Mouse (Mus musculus) stomach, postnatal 0 days (tissue): ENCODE measurements around the gene Actn1. TPM values are rescaled to one million over a fixed set of nuclear protein-coding genes. Genes with fewer than 3 reads are reported as not detected.
A peak's percentile ranks its signal among the peaks of the same experiment; 100 is the strongest.

Experiments
- ATAC-seq: fragments of 200-750 bp; cut with Nextera tagmentation; 2 replicates; pipeline ENCODE4 v1.8.0; 2017; ENCODE audit not compliant: low FRiP score, low TSS enrichment
- DNase-seq: peaks from one replicate; pipeline ENCODE4 v3.0.0-alpha.2; 2016; ENCODE audit warnings: low spot score
- H3K27ac ChIP-seq: fragments of 300-500 bp; sonication (generic); replicated peaks from 2 replicates; pipeline ENCODE4 v1.5.1; 2014; ENCODE audit warnings: mild to moderate bottlenecking, control low read depth
- H3K27me3 ChIP-seq: fragments of 300-500 bp; sonication (generic); 2 replicates; pipeline ENCODE4 v1.6.1; 2014; ENCODE audit warnings: low read length; ENCODE audit not compliant: control insufficient read depth, insufficient read depth
- H3K36me3 ChIP-seq: fragments of 300-500 bp; sonication (generic); 2 replicates; pipeline ENCODE4 v1.6.1; 2014; ENCODE audit warnings: low read length, mixed read lengths; ENCODE audit not compliant: control insufficient read depth, insufficient read depth
- H3K4me1 ChIP-seq: fragments of 300-500 bp; sonication (generic); replicated peaks from 2 replicates; pipeline ENCODE4 v1.6.1; 2014; ENCODE audit warnings: antibody characterized with exemption; ENCODE audit not compliant: control insufficient read depth, insufficient read depth
- H3K4me2 ChIP-seq: fragments of 300-500 bp; sonication (generic); replicated peaks from 2 replicates; pipeline ENCODE4 v1.6.1; 2014; ENCODE audit warnings: low read depth, mild to moderate bottlenecking, control low read depth, moderate library complexity
- H3K4me3 ChIP-seq: fragments of 300-500 bp; sonication (generic); 2 replicates; pipeline ENCODE4 v1.5.1; 2014; ENCODE audit warnings: low read depth, low read length, control low read depth
- H3K9ac ChIP-seq: fragments of 300-500 bp; sonication (generic); 2 replicates; pipeline ENCODE4 v1.6.1; 2014; ENCODE audit warnings: mild to moderate bottlenecking, low read length, control low read depth, mixed read lengths
- H3K9me3 ChIP-seq: fragments of 300-500 bp; sonication (generic); 2 replicates; pipeline ENCODE4 v1.6.1; 2016; ENCODE audit warnings: low read length; ENCODE audit not compliant: control insufficient read depth
- CTCF ChIP-seq: IDR thresholded peaks from 2 replicates; pipeline ENCODE4 v1.5.1; 2016; ENCODE audit warnings: antibody characterized with exemption, low read depth, mild to moderate bottlenecking, moderate library complexity
- EP300 ChIP-seq: optimal IDR thresholded peaks from 2 replicates; pipeline ENCODE3; 2016; ENCODE audit warnings: antibody characterized with exemption
- WGBS: fragments of 180-500 bp; shearing (Covaris S2); extraction: QIAGEN DNeasy Blood & Tissue Kit; methylation state at CpG from one replicate; pipeline ENCODE4 v1.1.7; 2014; 5-methylcytosine and 5-hydroxymethylcytosine counted together
- polyA plus RNA-seq: library from polyadenylated mRNA; unstranded; fragments of >200 nt; fragmentation: Nextera tagmentation; extraction: Ambion mirVana; gene quantifications from 2 replicates; pipeline ENCODE4 v1.2.1, GENCODE M21; 2015

The Actn1 gene
- polyA plus RNA-seq, 1 experiment from 2014 or later: 36.8 TPM

DNA sequence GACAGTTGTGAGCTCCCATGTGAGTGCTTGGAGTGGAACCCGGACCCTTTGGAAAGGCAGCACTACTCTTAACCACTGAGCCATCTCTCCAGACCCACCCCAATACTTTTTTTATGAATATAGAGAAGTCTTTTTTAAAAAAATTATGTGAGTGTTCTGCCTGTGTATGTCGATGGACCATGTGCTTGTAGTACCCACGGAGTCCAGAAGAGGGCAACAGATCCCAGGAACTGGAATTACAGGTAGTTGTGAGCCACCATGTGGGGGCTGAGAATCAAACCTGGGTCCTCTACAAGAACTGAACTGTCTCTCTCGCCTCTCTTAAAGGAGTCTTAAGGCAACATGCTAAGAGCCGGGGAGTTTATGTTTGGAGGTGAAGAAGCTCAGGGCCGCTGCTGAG is 108.3 kb downstream of the Actn1 start:
- no peaks in the 10 kb centered on the region for H3K9me3 ChIP-seq
- no peak for TF ChIP-seq EP300
- peak; percentile 50 for TF ChIP-seq CTCF
- no peak overlapping the region for H3K4me3 ChIP-seq
- no peak overlapping the region for H3K9ac ChIP-seq
- DNase-seq (no peak), ATAC-seq (no peak)
- H3K27me3 ChIP-seq: no peaks in the 10 kb centered on the region
- no peaks in the 10 kb centered on the region for H3K4me1 ChIP-seq
- no peaks in the 10 kb centered on the region for H3K36me3 ChIP-seq
- no peak overlapping the region for H3K4me2 ChIP-seq
- no peak overlapping the region for H3K27ac ChIP-seq
- WGBS: 91% methylated on average over 6 of the region's 6 CpGs

DNA sequence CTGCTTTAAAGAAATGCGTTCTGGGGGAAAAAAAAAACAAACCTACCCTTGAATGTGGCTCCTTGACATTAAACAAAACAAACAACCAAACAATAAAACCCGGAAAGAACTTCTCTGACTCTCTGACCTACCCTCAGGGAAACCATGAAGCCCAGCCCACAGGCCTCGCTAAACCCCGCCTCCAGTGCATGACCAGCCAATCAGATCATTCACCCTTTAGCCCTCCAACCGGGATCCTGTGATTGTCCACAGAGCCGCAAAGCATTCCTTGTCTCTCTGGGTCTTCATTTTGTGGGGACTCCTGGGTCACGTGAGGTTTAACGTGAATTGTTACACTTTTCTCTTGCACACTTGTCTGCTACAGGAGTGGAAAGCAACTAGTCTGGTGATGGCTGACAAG is 109.5 kb downstream of the Actn1 start:
- H3K27me3 ChIP-seq: no peaks in the 10 kb centered on the region
- WGBS: 45% methylated on average over 8 of the region's 8 CpGs
- no peak overlapping the region for H3K4me2 ChIP-seq
- no peak for TF ChIP-seq EP300
- no peak for TF ChIP-seq CTCF
- no peaks in the 10 kb centered on the region for H3K9me3 ChIP-seq
- H3K9ac ChIP-seq: no peak overlapping the region
- no peak overlapping the region for H3K27ac ChIP-seq
- no peak overlapping the region for H3K4me3 ChIP-seq
- H3K4me1 ChIP-seq: no peaks in the 10 kb centered on the region
- DNase-seq (peak; percentile 64), ATAC-seq (no peak)
- H3K36me3 ChIP-seq: no peaks in the 10 kb centered on the region

DNA sequence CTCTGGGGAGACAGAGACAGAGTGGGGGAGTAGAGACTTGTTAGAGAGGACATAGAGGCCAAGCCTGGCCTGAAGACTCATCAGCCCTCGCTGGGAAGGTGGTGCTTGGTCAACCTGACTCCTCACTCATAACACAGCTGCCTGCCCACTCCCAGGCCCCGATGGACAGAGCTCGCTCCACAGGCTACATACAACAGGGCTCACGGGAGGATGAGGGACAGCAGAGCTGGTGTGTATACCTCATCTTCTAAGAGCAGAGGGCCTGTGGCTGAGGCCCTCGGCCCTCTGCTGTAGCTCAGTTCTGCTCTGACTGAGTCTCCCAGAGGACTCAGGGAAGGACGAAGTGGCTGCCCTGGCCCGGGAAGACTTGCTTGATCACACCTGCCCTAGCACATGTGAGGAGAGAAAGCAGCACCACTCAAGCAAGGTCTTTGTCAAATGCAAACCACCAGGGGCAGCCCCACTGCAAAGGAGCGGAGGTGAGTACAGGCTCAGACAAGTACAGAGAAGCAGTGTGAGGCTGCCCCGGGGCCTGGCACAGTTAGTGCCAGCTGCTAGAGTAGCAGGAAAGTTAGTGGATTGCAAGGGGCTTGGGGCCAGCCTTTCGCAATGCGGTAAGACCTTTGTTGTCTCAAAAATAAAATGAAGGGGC is 112.5 kb downstream of the Actn1 start:
- 69% methylated on average over 11 of the region's 11 CpGs for WGBS
- ATAC-seq: no peak
- H3K4me2 ChIP-seq: no peak overlapping the region
- no peaks in the 10 kb centered on the region for H3K9me3 ChIP-seq
- no peaks in the 10 kb centered on the region for H3K4me1 ChIP-seq
- no peaks in the 10 kb centered on the region for H3K36me3 ChIP-seq
- no peak overlapping the region for H3K4me3 ChIP-seq
- peak overlapping the region; percentile 80 for H3K27ac ChIP-seq
- H3K9ac ChIP-seq: no peak overlapping the region
- peak; percentile 31; the same call in 1 of the 2 replicates for TF ChIP-seq CTCF
- no peak for TF ChIP-seq EP300
- DNase-seq: no peak
- no peaks in the 10 kb centered on the region for H3K27me3 ChIP-seq

DNA sequence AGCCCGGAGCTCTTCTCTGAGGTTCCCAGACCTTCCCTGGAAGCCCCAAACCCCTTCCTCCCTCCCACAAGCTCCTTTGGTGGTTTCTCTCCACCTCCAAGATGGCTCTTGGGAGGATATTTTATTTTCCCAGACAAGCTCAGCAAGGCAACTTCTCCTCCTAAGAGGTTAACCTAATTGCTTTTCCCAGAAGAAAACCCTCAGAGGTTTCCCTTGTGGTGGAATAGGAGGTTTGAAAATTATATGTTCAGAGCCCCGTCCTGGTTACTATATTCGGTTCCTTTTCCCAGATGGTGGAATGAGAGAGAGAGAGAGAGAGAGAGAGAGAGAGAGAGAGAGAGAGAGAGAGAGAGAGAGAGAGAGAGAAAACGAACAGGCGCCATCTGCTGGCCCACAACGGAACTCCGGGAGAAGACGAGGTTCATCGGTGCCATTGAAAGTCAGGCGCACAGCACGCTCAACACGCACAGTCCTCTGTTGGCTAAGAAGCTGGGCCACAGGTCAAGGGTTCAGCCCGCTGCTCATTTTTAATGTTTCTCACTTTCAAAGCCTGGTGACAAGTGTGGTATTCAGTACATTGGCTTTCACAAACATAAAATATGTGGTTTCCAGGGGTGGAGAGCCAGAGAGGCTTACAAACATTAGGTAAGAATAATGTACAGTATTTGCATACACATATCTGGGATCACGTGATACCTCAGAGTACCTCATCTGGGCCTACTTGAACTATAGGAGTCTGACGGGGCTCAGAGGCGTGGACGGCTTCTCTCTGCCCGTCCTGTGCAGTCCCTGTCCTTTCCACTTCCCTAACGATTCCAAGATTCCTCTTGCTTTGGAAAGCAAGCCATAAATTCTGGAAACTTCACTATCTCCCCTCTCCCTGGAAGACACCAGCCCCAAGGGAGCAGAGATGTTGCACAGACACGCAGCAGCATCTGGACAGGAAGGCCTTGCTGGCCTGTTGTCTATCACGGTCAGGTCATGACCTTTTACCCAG is 113.6 kb downstream of the Actn1 start:
- no peak for TF ChIP-seq EP300
- TF ChIP-seq CTCF: peak; percentile 83
- peak overlapping the region; percentile 63 for H3K27ac ChIP-seq
- DNase-seq (peak; percentile 87), ATAC-seq (peak; percentile 70)
- H3K36me3 ChIP-seq: no peaks in the 10 kb centered on the region
- H3K27me3 ChIP-seq: no peaks in the 10 kb centered on the region
- 27% methylated on average over 21 of the region's 21 CpGs for WGBS
- no peaks in the 10 kb centered on the region for H3K4me1 ChIP-seq
- no peak overlapping the region for H3K4me2 ChIP-seq
- H3K4me3 ChIP-seq: no peak overlapping the region
- H3K9ac ChIP-seq: no peak overlapping the region
- H3K9me3 ChIP-seq: no peaks in the 10 kb centered on the region

DNA sequence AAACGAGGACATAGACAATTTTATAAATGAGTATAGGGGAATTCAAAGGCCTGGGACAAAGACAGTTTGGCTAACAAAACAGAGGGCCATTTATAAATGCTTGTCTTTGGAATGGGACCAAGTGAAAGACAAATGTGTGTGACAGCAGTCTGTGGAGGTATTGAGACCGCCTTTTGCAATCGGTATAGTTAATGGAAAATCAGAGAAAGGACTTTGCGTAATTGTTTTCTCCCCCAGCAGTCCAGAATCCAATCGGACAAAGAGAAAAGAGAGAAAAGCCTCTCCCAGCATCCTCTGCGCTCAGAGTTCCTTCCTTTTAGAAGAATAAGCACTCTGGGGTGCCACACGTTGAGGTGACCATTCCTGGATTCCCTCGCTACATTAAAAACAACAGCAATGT is 114.8 kb downstream of the Actn1 start:
- Histone ChIP-seq H3K4me3 (no peak overlapping the region), H3K27me3 (no peaks in the 10 kb centered on the region), H3K4me2 (no peak overlapping the region), H3K27ac (no peak overlapping the region), H3K9me3 (no peaks in the 10 kb centered on the region), H3K4me1 (no peaks in the 10 kb centered on the region), H3K36me3 (no peaks in the 10 kb centered on the region), H3K9ac (no peak overlapping the region)
- ATAC-seq (no peak), DNase-seq (no peak)
- TF ChIP-seq EP300 (no peak), CTCF (no peak)
- 58% methylated on average over 8 of the region's 8 CpGs for WGBS

DNA sequence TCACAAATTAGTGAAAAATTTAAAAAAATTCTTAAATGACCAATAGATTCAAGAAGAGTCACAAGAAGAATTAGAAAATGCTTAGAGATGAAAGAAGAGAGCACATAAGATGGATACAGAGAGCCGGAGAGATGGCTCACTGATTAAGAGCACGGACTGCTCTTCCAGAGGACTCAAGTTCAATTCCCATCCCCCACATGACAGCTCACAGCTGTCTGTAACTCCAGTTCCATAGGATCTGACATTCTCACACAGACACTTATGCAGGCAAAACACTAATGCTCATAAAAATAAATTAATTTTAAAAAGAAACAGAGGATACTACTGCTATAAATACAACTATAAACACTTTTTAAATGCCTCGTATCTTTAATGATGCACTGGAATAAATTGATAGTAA is 115.3 kb downstream of the Actn1 start:
- Histone ChIP-seq H3K36me3 (no peaks in the 10 kb centered on the region), H3K4me3 (no peak overlapping the region), H3K27me3 (no peaks in the 10 kb centered on the region), H3K4me2 (no peak overlapping the region), H3K4me1 (no peaks in the 10 kb centered on the region), H3K9ac (no peak overlapping the region), H3K27ac (no peak overlapping the region), H3K9me3 (no peaks in the 10 kb centered on the region)
- WGBS: 65% methylated on average over 3 of the region's 3 CpGs
- TF ChIP-seq CTCF (no peak), EP300 (no peak)
- DNase-seq (no peak), ATAC-seq (no peak)
